Mouse (Mus musculus) adrenal gland, postnatal 25 days (tissue): ENCODE measurements at regions not wholly inside any gene's neighbourhood (a gene's known extent, or its start where the extent isn't known, plus 50 kb on each side); places are given as distances from the start of the nearest gene placed in this dataset.
A peak's percentile ranks its signal among the peaks of the same experiment; 100 is the strongest.

Experiments used
- DNase-seq: peaks from one replicate; pipeline ENCODE4 v3.0.0; 2021; ENCODE audit warnings: mixed read lengths

- DNase-seq: no peak
Observed at GRCm38 (mm10) chr5:45025383-45025782, 225.9 kb upstream of the Ldb2 start.

GRCm38 (mm10) chr5:45007930-45008329 is 208.4 kb upstream of the Ldb2 start:
- no peak for DNase-seq

GRCm38 (mm10) chr5:45000996-45001395 is 201.5 kb upstream of the Ldb2 start:
- DNase-seq: no peak

- DNase-seq: no peak
Observed at GRCm38 (mm10) chr5:44999032-44999431, 199.6 kb upstream of the Ldb2 start.

- DNase-seq: no peak
Observed at GRCm38 (mm10) chr5:44975456-44976195, 176.1 kb upstream of the Ldb2 start.

- DNase-seq: no peak
Observed at GRCm38 (mm10) chr5:44943023-44943921, 143.8 kb upstream of the Ldb2 start.

GRCm38 (mm10) chr5:44942575-44942974 is 143.1 kb upstream of the Ldb2 start:
- no peak for DNase-seq

GRCm38 (mm10) chr5:44925476-44925875 is 126.0 kb upstream of the Ldb2 start:
- DNase-seq: no peak

- DNase-seq: no peak
Observed at GRCm38 (mm10) chr5:44922129-44922775, 122.8 kb upstream of the Ldb2 start.

- no peak for DNase-seq
Observed at GRCm38 (mm10) chr5:44917816-44918213, 118.3 kb upstream of the Ldb2 start.

GRCm38 (mm10) chr5:44917173-44917815 is 117.8 kb upstream of the Ldb2 start:
- DNase-seq: no peak

- no peak for DNase-seq
Observed at GRCm38 (mm10) chr5:44902541-44902940, 103.1 kb upstream of the Ldb2 start.

GRCm38 (mm10) chr5:44886566-44887070 is 87.1 kb upstream of the Ldb2 start:
- DNase-seq: no peak

- DNase-seq: peak; percentile 9
Observed at GRCm38 (mm10) chr5:44876946-44877345, 77.5 kb upstream of the Ldb2 start.

- DNase-seq: no peak
Observed at GRCm38 (mm10) chr5:44872243-44872642, 72.8 kb upstream of the Ldb2 start.

GRCm38 (mm10) chr5:44863887-44864286 is 64.4 kb upstream of the Ldb2 start:
- no peak for DNase-seq

- no peak for DNase-seq
Observed at GRCm38 (mm10) chr5:44863349-44863748, 63.9 kb upstream of the Ldb2 start.

- no peak for DNase-seq
Observed at GRCm38 (mm10) chr5:44854189-44854588, 54.7 kb upstream of the Ldb2 start.
